Mouse (Mus musculus): ENCODE results near the gene 4930467E23Rik. TPM values are rescaled to one million over a fixed set of nuclear protein-coding genes. Genes with fewer than 3 reads are reported as not detected.
"Not testable (repeated sequence)": the region's sequence is repeated elsewhere in the genome, so short reads cannot be mapped to it uniquely, and the experiment has no call there.

4930467E23Rik gene
- polyA plus RNA-seq, 1 experiment = not detected

- H3K4me1 ChIP-seq (ENCODE audit: control insufficient read depth, insufficient read depth, low read length); H3K27ac ChIP-seq (ENCODE audit: insufficient read depth, low read depth, low read length); H3K4me3 ChIP-seq (ENCODE audit: insufficient read depth, low read depth, low read length): not testable (repeated sequence)
- 77% methylated on average over 9 of the region's 9 CpGs for WGBS
Measured at GRCm38 (mm10) chr8:19705216-19705600, 24.2 kb upstream of the 4930467E23Rik start.

DNA sequence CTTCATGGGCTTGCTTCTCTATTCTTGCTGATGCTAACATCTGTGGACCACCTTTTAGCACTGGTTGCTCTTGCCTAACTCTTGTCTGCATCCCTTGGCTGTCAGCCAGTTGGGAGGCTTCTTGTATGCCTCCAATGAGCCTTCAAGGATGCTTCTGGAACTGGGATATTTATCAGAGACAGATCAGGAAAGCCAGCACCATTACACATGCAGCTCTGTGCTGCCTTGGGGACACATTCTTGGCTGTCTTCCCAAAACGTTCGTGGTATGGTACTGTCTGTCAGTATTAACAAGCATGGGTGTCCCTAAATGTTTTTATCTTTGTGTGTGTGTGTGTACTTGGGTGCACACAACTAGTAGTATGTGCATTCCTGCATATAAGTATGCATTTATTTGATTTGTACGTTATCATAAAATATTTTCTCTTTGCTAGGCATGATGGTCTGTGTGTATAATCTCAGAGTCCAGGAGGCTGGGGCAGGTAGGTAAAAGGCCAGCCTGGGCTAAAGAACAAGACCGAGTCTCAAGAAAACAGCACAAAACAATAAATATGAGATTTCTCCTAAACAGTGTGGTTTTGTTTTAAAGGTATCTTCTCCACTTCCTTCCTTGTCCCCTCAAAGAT, 23.2 kb upstream of the 4930467E23Rik start:
- H3K4me3 ChIP-seq (ENCODE audit: insufficient read depth, low read depth, low read length); H3K4me1 ChIP-seq (ENCODE audit: control insufficient read depth, insufficient read depth, low read length); H3K27ac ChIP-seq (ENCODE audit: insufficient read depth, low read depth, low read length): not testable (repeated sequence)
- WGBS = 77% methylated on average over 4 of the region's 4 CpGs

GRCm38 (mm10) chr8:19706918-19707760, 22.2 kb upstream of the 4930467E23Rik start:
- TF ChIP-seq CTCF (IDR thresholded peaks at IDR 0.05; ENCODE audit: insufficient read depth, low read depth, low read length) = 0 out of 2 replicates have a peak, but pooled peaks have one; percentile 33
- not testable (repeated sequence) for H3K4me3 ChIP-seq (ENCODE audit: insufficient read depth, low read depth, low read length); H3K4me1 ChIP-seq (ENCODE audit: control insufficient read depth, insufficient read depth, low read length); H3K27ac ChIP-seq (ENCODE audit: insufficient read depth, low read depth, low read length)
- 56% methylated on average over 7 of the region's 7 CpGs for WGBS

DNA sequence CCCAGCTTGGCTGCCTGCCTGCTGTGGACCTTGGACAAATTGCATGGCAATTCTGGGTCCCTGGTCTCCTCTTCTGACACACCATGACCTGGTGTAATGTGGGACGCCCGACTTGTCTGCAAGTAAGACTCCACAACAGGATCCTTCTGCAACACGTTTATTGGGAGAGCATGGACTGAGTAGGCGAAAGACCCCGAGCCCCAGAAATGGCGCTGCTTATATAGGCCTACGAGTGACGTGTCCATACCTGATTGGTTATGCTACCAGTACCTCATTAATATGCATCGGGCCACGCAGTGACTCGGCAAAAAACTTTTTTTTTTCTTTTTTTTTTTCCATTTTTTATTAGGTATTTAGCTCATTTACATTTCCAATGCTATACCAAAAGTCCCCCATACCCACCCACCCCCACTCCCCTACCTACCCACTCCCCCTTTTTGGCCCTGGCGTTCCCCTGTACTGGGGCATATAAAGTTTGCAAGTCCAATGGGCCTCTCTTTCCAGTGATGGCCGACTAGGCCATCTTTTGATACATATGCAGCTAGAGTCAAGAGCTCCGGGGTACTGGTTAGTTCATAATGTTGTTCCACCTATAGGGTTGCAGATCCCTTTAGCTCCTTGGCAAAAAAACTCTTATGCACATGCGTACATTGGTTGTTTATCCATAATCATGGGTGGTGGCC, 21.5 kb upstream of the 4930467E23Rik start:
- 80% methylated on average over 13 of the region's 15 CpGs for WGBS

GRCm38 (mm10) chr8:19708976-19709375, 20.4 kb upstream of the 4930467E23Rik start:
- not testable (repeated sequence) for H3K27ac ChIP-seq (ENCODE audit: insufficient read depth, low read depth, low read length); H3K4me3 ChIP-seq (ENCODE audit: insufficient read depth, low read depth, low read length); H3K4me1 ChIP-seq (ENCODE audit: control insufficient read depth, insufficient read depth, low read length)

More for the DNA sequence above, 21.5 kb upstream of the 4930467E23Rik start:
- not testable (repeated sequence) for H3K27ac ChIP-seq (ENCODE audit: insufficient read depth, low read depth, low read length); H3K4me3 ChIP-seq (ENCODE audit: insufficient read depth, low read depth, low read length); H3K4me1 ChIP-seq (ENCODE audit: control insufficient read depth, insufficient read depth, low read length)

DNA sequence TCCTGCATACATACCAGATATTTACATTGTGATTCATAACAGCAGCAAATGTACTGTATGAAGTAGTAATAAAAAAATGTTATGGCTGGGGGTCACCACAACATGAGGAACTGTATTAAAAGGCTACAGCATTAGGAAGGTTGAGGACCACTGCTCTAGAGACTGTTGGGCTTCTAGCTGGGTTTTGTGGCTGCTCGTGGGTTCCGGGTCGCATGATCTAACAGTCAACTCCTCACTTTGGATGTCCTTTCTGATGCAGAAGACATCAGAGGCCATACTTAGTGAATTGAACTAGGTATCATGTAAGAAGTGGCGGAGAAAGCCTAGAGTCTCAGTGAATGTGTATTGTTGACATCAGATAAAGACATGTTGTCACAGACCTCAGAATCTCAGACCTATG, 19.9 kb upstream of the 4930467E23Rik start:
- 87% methylated on average over 4 of the region's 4 CpGs for WGBS
- H3K4me3 ChIP-seq (ENCODE audit: insufficient read depth, low read depth, low read length); H3K4me1 ChIP-seq (ENCODE audit: control insufficient read depth, insufficient read depth, low read length); H3K27ac ChIP-seq (ENCODE audit: insufficient read depth, low read depth, low read length): not testable (repeated sequence)

DNA sequence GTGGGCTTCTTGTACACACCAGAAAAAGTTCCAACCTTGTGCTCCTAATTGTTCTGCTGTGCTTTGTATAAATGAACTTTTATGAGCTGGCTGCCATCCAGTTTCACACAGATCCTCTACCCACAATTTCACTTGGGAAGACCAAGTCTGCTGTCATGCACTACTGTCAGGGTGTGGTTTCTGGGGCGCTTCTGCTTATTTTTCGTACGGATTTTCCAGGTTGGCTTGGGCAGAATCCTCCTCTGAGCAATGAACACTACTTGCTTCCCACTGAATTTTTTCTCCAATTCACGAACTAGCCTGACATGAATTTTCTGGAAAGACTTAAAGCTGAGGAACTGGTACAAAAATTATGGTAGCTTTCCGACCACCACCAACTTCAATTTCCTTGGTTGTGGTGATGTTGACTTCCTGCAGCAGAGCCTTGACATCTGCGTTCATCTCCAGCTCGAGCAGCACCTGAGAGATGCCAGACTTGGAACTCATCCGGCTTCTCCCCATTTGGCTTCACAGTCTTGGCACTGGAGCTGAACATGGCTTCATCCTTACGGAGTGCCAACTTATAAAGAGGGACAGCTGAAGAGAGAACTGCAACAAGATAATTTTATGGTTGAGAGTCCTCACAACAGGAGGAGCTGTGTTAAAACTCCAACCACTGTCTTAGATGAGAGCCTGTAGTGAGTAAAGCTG, 18.1 kb upstream of the 4930467E23Rik start:
- WGBS = 90% methylated on average over 9 of the region's 9 CpGs
- not testable (repeated sequence) for H3K4me1 ChIP-seq (ENCODE audit: control insufficient read depth, insufficient read depth, low read length); H3K4me3 ChIP-seq (ENCODE audit: insufficient read depth, low read depth, low read length); H3K27ac ChIP-seq (ENCODE audit: insufficient read depth, low read depth, low read length)

DNA sequence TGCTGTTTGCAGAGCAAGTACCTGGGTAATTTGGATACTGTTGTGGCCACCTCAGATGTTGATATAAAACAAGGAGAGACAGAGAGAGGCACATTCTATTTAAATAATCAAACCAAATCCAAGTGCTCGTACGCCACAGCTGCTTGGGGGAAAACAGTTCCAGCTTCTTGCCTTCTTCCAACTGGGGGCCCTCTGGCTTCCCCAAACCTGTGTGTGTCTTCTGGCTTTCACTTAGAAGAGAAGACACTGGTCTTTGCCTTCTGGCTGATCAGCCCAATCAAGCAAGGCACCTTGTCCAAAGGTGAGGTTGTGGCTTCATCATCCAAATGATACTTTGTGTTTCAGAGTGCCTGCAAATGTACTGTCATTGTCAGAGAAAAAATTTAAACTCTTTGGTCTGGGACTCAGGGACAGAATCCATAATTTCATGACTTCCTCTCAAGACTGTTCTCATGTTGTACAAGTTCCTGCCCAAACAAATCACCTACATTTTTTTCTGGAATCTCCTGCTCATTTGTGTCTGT, 17.1 kb upstream of the 4930467E23Rik start:
- WGBS = 78% methylated on average over 2 of the region's 2 CpGs
- not testable (repeated sequence) for H3K4me3 ChIP-seq (ENCODE audit: insufficient read depth, low read depth, low read length); H3K4me1 ChIP-seq (ENCODE audit: control insufficient read depth, insufficient read depth, low read length); H3K27ac ChIP-seq (ENCODE audit: insufficient read depth, low read depth, low read length)

GRCm38 (mm10) chr8:19712816-19713215, 16.6 kb upstream of the 4930467E23Rik start:
- H3K4me1 ChIP-seq (ENCODE audit: control insufficient read depth, insufficient read depth, low read length); H3K4me3 ChIP-seq (ENCODE audit: insufficient read depth, low read depth, low read length): not testable (repeated sequence)
- WGBS = 71% methylated on average over 4 of the region's 4 CpGs

GRCm38 (mm10) chr8:19713232-19713834, 16.0 kb upstream of the 4930467E23Rik start:
- not testable (repeated sequence) for H3K4me3 ChIP-seq (ENCODE audit: insufficient read depth, low read depth, low read length); H3K4me1 ChIP-seq (ENCODE audit: control insufficient read depth, insufficient read depth, low read length); H3K27ac ChIP-seq (ENCODE audit: insufficient read depth, low read depth, low read length)
- 80% methylated on average over 7 of the region's 7 CpGs for WGBS

More at GRCm38 (mm10) chr8:19712816-19713215, 16.6 kb upstream of the 4930467E23Rik start:
- not testable (repeated sequence) for H3K27ac ChIP-seq (ENCODE audit: insufficient read depth, low read depth, low read length)

DNA sequence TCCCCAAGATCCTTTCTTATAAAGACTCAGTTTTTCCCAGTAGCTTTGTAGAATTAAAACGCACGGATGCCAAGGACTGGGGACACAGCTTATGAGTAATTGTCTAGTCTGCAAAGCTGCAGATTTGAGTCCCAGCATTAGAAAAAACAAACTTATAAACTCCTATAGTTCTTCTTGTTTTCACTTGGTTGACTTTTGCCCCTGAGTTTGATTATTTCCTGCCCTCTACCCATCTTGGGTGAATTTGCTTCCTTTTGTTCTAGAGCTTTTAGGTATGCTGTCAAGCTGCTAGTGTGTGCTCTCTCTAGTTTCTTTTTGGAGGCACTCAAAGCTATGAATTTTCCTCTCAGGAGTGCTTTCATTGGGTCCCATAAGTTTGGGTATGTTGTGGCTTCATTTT, 14.9 kb upstream of the 4930467E23Rik start:
- WGBS = 89% methylated on average over 2 of the region's 2 CpGs

GRCm38 (mm10) chr8:19715266-19715665, 14.1 kb upstream of the 4930467E23Rik start:
- 90% methylated on average over 3 of the region's 3 CpGs for WGBS
- not testable (repeated sequence) for H3K27ac ChIP-seq (ENCODE audit: insufficient read depth, low read depth, low read length); H3K4me3 ChIP-seq (ENCODE audit: insufficient read depth, low read depth, low read length); H3K4me1 ChIP-seq (ENCODE audit: control insufficient read depth, insufficient read depth, low read length)

More for the DNA sequence above, 14.9 kb upstream of the 4930467E23Rik start:
- not testable (repeated sequence) for H3K27ac ChIP-seq (ENCODE audit: insufficient read depth, low read depth, low read length); H3K4me1 ChIP-seq (ENCODE audit: control insufficient read depth, insufficient read depth, low read length); H3K4me3 ChIP-seq (ENCODE audit: insufficient read depth, low read depth, low read length)

DNA sequence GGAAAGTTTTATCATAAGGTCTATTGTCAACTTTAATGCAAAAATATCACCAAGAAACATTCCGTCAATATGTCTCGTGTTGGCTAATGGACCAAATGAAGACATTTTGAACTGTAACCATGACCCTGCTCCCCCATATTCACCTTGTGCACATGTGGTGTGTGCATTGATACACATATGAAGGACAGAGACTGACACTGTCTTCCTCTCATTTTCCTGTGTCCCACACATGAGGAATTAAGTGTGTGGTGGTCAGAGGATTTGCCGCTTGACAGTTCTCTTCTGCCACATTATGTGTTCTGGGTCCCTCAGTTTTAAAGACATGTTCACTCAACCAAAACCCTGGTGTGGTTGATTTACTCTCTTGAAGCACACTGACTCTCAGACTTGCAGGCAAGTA, 11.5 kb upstream of the 4930467E23Rik start:
- H3K4me3 ChIP-seq (ENCODE audit: insufficient read depth, low read depth, low read length); H3K4me1 ChIP-seq (ENCODE audit: control insufficient read depth, insufficient read depth, low read length); H3K27ac ChIP-seq (ENCODE audit: insufficient read depth, low read depth, low read length): not testable (repeated sequence)
- 93% methylated on average over 3 of the region's 3 CpGs for WGBS

Measured in olfactory bulb, adult 2 months (tissue).